Mouse (Mus musculus): Measurements from ENCODE around the gene Cd300ld5.
"Not testable (repeated sequence)": the region's sequence is repeated elsewhere in the genome, so short reads cannot be mapped to it uniquely, and the experiment has no call there.

Cd300ld5 gene

GRCm38 (mm10) chr11:115048259-115048658 is 10.7 kb upstream of the Cd300ld5 start, which contains the start of gene Cd300ld3:
Cd300ld3 (minus strand) TSS chr11:115048409.
- DNase-seq: peak in 1 of 2 experiments; percentile 9

DNA sequence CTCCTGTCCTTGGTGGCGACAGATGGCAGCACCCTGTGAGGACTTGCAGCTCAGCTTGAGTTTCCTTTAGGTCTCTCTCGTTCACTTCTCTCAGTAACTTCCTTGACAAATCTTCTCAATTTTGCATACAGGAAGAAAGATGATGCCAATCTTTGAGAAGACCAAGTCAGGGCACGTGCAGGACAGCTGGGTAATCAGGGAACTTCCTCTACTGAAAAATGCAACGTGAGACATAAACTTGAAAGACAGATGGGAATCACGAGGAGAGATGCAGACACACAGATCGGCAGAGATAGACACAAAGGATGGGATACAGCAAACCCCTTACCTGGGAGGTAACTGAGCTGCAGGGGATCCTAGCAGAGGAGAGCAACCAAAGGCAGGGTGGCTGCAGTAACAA is 10.7 kb downstream of the Cd300ld5 start, which contains the start of gene Cd300ld4:
Gene Cd300ld4 (minus strand): TSS at position 101 of the 400 bp plus-strand sequence.
- not testable (repeated sequence) for DNase-seq

DNA sequence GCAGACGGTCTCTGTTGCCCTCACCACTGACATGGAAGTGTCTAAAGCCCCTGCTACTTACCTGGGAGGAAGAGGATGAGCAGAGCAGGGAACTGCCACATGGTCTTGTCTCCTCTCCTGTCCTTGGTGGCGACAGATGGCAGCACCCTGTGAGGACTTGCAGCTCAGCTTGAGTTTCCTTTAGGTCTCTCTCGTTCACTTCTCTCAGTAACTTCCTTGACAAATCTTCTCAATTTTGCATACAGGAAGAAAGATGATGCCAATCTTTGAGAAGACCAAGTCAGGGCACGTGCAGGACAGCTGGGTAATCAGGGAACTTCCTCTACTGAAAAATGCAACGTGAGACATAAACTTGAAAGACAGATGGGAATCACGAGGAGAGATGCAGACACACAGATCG is 21.5 kb downstream of the Cd300ld5 start, which contains the start of gene Cd300ld2:
Gene Cd300ld2 (minus strand): TSS at position 101 of the 400 bp plus-strand sequence.
- DNase-seq: not testable (repeated sequence)

DNA sequence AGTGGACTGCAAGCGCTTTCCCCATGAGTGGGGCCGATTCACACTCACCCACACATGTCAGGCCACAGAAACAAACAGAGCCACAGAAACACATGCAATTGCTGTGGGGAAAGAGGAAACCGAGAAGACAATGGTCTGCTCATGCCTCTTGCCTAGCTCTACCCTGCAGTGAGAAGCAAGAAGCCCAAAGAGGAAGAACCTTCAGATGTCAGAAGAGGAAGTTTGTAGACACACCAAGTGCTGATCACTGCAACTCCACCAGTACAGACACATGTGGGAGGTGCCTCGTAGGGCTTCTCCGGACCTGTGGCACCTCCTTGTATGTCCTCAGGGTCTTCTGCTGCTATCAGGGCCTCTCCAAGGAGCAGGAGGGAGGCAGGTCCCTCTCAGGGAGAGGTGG is 33.5 kb downstream of the Cd300ld5 start:
- DNase-seq: no peak

GRCm38 (mm10) chr11:115001474-115002040 is 36.0 kb downstream of the Cd300ld5 start, which contains the start of gene Cd300c2:
Cd300c2 (minus strand) TSS chr11:115001880.
- peak; percentile 28 to 39 for DNase-seq

GRCm38 (mm10) chr11:114989793-114990192 is 47.8 kb downstream of the Cd300ld5 start, which contains the start of gene Cd300ld:
Cd300ld (minus strand) TSS chr11:114989922.
- DNase-seq: no peak

GRCm38 (mm10) chr11:114981866-114982265 is 55.7 kb downstream of the Cd300ld5 start:
- DNase-seq: no peak
